Mouse (Mus musculus) cerebellum, adult 2 months (tissue): ENCODE measurements at regions not wholly inside any gene's neighbourhood (a gene's known extent, or its start where the extent isn't known, plus 50 kb on each side); places are given as distances from the start of the nearest gene placed in this dataset.

Experiments
- CTCF ChIP-seq: fragments of 200-500 bp; IDR thresholded peaks from 2 replicates; pipeline ENCODE4 v1.5.1; 2011; ENCODE audit warnings: low read depth, mild to moderate bottlenecking, control low read depth, low read length, moderate library complexity, borderline replicate concordance; ENCODE audit not compliant: insufficient read depth
- POLR2A ChIP-seq: fragments of 200-500 bp; IDR thresholded peaks from 2 replicates; pipeline ENCODE4 v1.6.1; 2011; ENCODE audit warnings: low read length, control low read depth, borderline replicate concordance; ENCODE audit not compliant: insufficient read depth

GRCm38 (mm10) chr8:28160651-28161050 is 713.2 kb downstream of the Poteg start:
- TF ChIP-seq CTCF, result no peak
- TF ChIP-seq POLR2A, result no peak
